Mouse (Mus musculus) heart, embryonic 12.5 days (tissue): Measurements from ENCODE around the gene Slc43a3. TPM values are rescaled to one million over a fixed set of nuclear protein-coding genes. Genes with fewer than 3 reads are reported as not detected.

Experiments
- ATAC-seq: fragments of 200-750 bp; cut with Nextera tagmentation; 2 replicates; pipeline ENCODE4 v1.8.0; 2017; ENCODE audit warnings: moderate TSS enrichment, moderate library complexity; ENCODE audit not compliant: insufficient number of reproducible peaks, low FRiP score
- H3K27ac ChIP-seq: fragments of 300-500 bp; sonication (generic); 2 replicates; pipeline ENCODE4 v1.5.1; 2016; ENCODE audit warnings: mild to moderate bottlenecking, moderate library complexity; ENCODE audit not compliant: poor library complexity, severe bottlenecking
- H3K27me3 ChIP-seq: fragments of 300-500 bp; sonication (generic); replicated peaks from 2 replicates; pipeline ENCODE4 v1.6.1; 2016; ENCODE audit warnings: mild to moderate bottlenecking, moderate library complexity
- H3K36me3 ChIP-seq: fragments of 300-500 bp; sonication (generic); 2 replicates; pipeline ENCODE4 v1.6.1; 2016; ENCODE audit warnings: mild to moderate bottlenecking, moderate library complexity
- H3K4me1 ChIP-seq: fragments of 300-500 bp; sonication (generic); replicated peaks from 2 replicates; pipeline ENCODE4 v1.6.1; 2016; ENCODE audit warnings: mild to moderate bottlenecking
- H3K4me2 ChIP-seq: fragments of 300-500 bp; sonication (generic); 2 replicates; pipeline ENCODE4 v1.6.1; 2016; ENCODE audit warnings: mild to moderate bottlenecking, moderate library complexity
- H3K4me3 ChIP-seq: fragments of 300-500 bp; sonication (generic); 2 replicates; pipeline ENCODE4 v1.5.1; 2016; ENCODE audit warnings: mild to moderate bottlenecking
- H3K9ac ChIP-seq: fragments of 300-500 bp; sonication (generic); 2 replicates; pipeline ENCODE4 v1.6.1; 2016; ENCODE audit warnings: mild to moderate bottlenecking, moderate library complexity
- H3K9me3 ChIP-seq: fragments of 300-500 bp; sonication (generic); replicated peaks from 2 replicates; pipeline ENCODE4 v1.6.1; 2016; ENCODE audit warnings: mild to moderate bottlenecking, moderate library complexity
- WGBS: fragments of 180-500 bp; shearing (Covaris S2); methylation state at CpG from one replicate; pipeline ENCODE4 v1.1.7; 2016; 5-methylcytosine and 5-hydroxymethylcytosine counted together
- polyA plus RNA-seq: library from polyadenylated mRNA; unstranded; fragments of >200 nt; fragmentation: Nextera tagmentation; extraction: Ambion mirVana; gene quantifications from 2 replicates; pipeline ENCODE4 v1.2.1, GENCODE M21; 2016

Gene Slc43a3
- polyA plus RNA-seq, 1 experiment from 2014 or later = 35.0 TPM

DNA sequence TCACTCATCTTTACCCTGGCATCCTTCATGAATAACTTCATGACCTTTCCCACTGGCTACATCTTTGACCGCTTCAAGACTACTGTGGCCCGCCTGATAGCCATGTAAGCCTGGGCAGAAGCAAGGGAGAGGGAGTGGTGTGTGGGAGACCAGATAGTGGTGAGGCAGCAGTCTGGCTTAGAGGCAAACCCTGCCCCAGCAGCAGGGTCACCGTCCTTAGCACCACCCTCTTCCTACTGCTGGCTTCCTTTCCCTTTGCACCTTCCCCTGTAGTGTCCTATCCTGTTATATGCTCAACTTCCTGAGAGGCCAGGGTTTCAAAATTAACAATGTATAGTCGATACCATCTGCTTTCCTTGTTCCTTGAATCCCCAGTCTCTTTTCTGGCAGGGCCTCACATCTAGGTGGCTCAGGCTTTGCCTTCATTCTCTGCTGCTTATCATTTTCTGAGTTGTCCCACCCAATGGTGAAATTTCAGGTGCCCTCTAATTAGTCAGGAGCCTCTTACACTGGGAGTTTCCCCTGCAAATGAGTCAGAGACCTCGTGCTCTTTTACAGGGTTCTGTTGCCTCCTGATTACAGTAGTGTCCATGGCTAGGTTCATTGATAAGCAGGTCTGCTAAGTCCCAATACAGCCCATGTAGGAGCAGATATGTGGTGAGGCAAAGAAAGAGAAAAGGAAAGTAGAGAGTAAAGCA, 2.0 kb downstream of the Slc43a3 start:
- peak overlapping the region; percentile 92 for H3K27ac ChIP-seq
- 34% methylated on average over 5 of the region's 5 CpGs for WGBS
- peak overlapping the region; percentile 54 for H3K4me3 ChIP-seq
- peaks cover 16% of the 10 kb centered on the region for H3K4me1 ChIP-seq
- H3K27me3 ChIP-seq = no peaks in the 10 kb centered on the region
- ATAC-seq = peak; percentile 87
- H3K9ac ChIP-seq = peak overlapping the region; percentile 81
- H3K36me3 ChIP-seq = peaks cover 7% of the 10 kb centered on the region; the same call in 1 of the 2 replicates
- no peaks in the 10 kb centered on the region for H3K9me3 ChIP-seq
- peak overlapping the region; percentile 74 for H3K4me2 ChIP-seq

- 80% methylated on average over 3 of the region's 3 CpGs for WGBS
- peaks cover 14% of the 10 kb centered on the region for H3K36me3 ChIP-seq
- no peaks in the 10 kb centered on the region for H3K9me3 ChIP-seq
- peak overlapping the region; percentile 27; the same call in 1 of the 2 replicates for H3K27ac ChIP-seq
- no peak overlapping the region for H3K9ac ChIP-seq
- H3K27me3 ChIP-seq = no peaks in the 10 kb centered on the region
- H3K4me1 ChIP-seq = peaks cover 16% of the 10 kb centered on the region
- H3K4me3 ChIP-seq = no peak overlapping the region
- H3K4me2 ChIP-seq = peak overlapping the region; percentile 74; the same call in 1 of the 2 replicates
- ATAC-seq = no peak
Measured at GRCm38 (mm10) chr2:84939306-84939705, 2.9 kb downstream of the Slc43a3 start.

- no peaks in the 10 kb centered on the region for H3K27me3 ChIP-seq
- no peak overlapping the region for H3K4me3 ChIP-seq
- WGBS = 88% methylated on average over 6 of the region's 6 CpGs
- no peak overlapping the region for H3K9ac ChIP-seq
- ATAC-seq = no peak
- H3K4me2 ChIP-seq = no peak overlapping the region
- H3K9me3 ChIP-seq = no peaks in the 10 kb centered on the region
- peaks cover 18% of the 10 kb centered on the region for H3K36me3 ChIP-seq
- peaks cover 16% of the 10 kb centered on the region for H3K4me1 ChIP-seq
- no peak overlapping the region for H3K27ac ChIP-seq
Measured at GRCm38 (mm10) chr2:84939711-84940110, 3.3 kb downstream of the Slc43a3 start.

DNA sequence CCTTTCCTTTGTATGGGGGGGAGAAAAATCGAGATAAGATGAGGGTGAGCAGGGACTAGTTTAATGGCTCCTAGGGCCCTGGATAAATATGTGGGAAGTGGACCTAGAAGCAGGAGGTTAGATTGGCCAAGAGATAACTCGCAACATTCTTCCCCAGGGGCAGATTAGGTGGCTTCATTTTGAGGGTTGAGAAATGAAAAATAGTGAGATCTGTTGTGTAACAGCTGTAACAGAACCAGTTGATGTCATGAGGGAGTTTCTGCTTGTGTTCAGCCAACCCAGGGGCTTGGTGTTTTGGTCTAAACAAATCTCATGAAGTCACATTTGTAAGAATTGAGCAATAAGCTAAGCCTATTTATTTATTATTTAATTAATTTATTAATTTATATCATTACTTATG, 5.0 kb downstream of the Slc43a3 start:
- 61% methylated on average over 2 of the region's 2 CpGs for WGBS
- Histone ChIP-seq H3K9ac (no peak overlapping the region), H3K27ac (no peak overlapping the region), H3K4me2 (no peak overlapping the region), H3K4me3 (no peak overlapping the region), H3K27me3 (no peaks in the 10 kb centered on the region), H3K36me3 (peaks cover 27% of the 10 kb centered on the region), H3K9me3 (no peaks in the 10 kb centered on the region), H3K4me1 (peaks cover 16% of the 10 kb centered on the region)
- no peak for ATAC-seq

- H3K4me1 ChIP-seq = peaks cover 16% of the 10 kb centered on the region
- no peak for ATAC-seq
- peaks cover 32% of the 10 kb centered on the region for H3K36me3 ChIP-seq
- H3K4me3 ChIP-seq = no peak overlapping the region
- no peak overlapping the region for H3K27ac ChIP-seq
- H3K9me3 ChIP-seq = no peaks in the 10 kb centered on the region
- no peak overlapping the region for H3K4me2 ChIP-seq
- no peak overlapping the region for H3K9ac ChIP-seq
- H3K27me3 ChIP-seq = no peaks in the 10 kb centered on the region
- 94% methylated on average over 4 of the region's 4 CpGs for WGBS
Measured at GRCm38 (mm10) chr2:84941795-84942194, 5.4 kb downstream of the Slc43a3 start.

GRCm38 (mm10) chr2:84947154-84947771, 10.9 kb downstream of the Slc43a3 start:
- Histone ChIP-seq H3K27me3 (no peaks in the 10 kb centered on the region), H3K4me1 (no peaks in the 10 kb centered on the region), H3K27ac (no peak overlapping the region), H3K9me3 (no peaks in the 10 kb centered on the region), H3K4me2 (no peak overlapping the region), H3K9ac (no peak overlapping the region), H3K36me3 (peaks cover 83% of the 10 kb centered on the region), H3K4me3 (no peak overlapping the region)
- ATAC-seq = no peak
- 82% methylated on average over 3 of the region's 3 CpGs for WGBS

DNA sequence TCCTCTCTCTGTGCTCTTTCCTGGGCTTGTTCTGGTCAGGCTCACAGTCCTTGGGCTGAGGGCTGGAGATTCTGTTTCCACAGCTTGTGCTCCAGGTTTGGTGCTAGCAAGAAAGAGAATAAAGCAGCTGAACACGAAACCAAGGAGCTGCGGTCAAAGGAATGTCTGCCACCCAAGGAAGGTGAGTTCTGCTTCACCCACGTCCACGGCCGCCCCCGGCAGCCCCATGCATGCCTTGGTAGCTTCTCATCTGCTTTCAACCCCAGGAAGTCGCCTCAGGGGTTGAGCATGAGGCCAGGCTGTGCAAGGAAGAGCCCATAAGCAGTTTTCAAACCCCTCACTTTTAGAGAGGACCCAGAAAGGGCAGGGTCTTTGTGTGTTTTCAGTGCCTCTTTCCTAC, 11.9 kb downstream of the Slc43a3 start:
- H3K9ac ChIP-seq = no peak overlapping the region
- H3K4me1 ChIP-seq = no peaks in the 10 kb centered on the region
- H3K36me3 ChIP-seq = peaks cover 86% of the 10 kb centered on the region
- ATAC-seq = no peak
- H3K4me2 ChIP-seq = no peak overlapping the region
- 94% methylated on average over 7 of the region's 7 CpGs for WGBS
- H3K4me3 ChIP-seq = no peak overlapping the region
- H3K27me3 ChIP-seq = no peaks in the 10 kb centered on the region
- H3K27ac ChIP-seq = no peak overlapping the region
- no peaks in the 10 kb centered on the region for H3K9me3 ChIP-seq

GRCm38 (mm10) chr2:84948721-84949120, 12.3 kb downstream of the Slc43a3 start:
- H3K4me1 ChIP-seq = no peaks in the 10 kb centered on the region
- ATAC-seq = no peak
- H3K9me3 ChIP-seq = no peaks in the 10 kb centered on the region
- peaks cover 88% of the 10 kb centered on the region for H3K36me3 ChIP-seq
- H3K27ac ChIP-seq = no peak overlapping the region
- no peak overlapping the region for H3K4me2 ChIP-seq
- 81% methylated on average over 2 of the region's 2 CpGs for WGBS
- no peaks in the 10 kb centered on the region for H3K27me3 ChIP-seq
- H3K4me3 ChIP-seq = no peak overlapping the region
- H3K9ac ChIP-seq = no peak overlapping the region

DNA sequence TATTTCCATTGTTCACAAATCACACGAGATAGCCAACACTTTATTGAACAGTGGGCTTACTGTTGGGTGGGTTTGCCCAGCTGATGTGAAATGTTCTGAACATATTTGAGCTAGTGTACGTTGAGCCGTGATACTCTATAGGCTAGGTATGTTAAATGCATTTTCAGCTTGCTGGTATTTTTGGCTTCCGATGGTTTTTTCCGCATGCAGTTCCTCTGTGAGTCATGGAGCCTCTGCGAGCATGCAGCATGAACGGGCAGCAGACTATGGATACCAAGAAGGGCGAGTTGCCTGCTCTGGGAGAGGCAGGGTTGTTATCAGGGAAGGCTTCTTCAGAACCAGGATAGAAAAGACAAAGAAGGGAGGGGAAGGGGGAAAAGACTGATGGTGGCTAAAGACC, 14.6 kb downstream of the Slc43a3 start:
- no peaks in the 10 kb centered on the region for H3K27me3 ChIP-seq
- no peaks in the 10 kb centered on the region for H3K9me3 ChIP-seq
- H3K4me3 ChIP-seq = no peak overlapping the region
- H3K4me1 ChIP-seq = no peaks in the 10 kb centered on the region
- 82% methylated on average over 8 of the region's 8 CpGs for WGBS
- no peak overlapping the region for H3K27ac ChIP-seq
- ATAC-seq = no peak
- H3K9ac ChIP-seq = no peak overlapping the region
- no peak overlapping the region for H3K4me2 ChIP-seq
- peaks cover 88% of the 10 kb centered on the region for H3K36me3 ChIP-seq

- Histone ChIP-seq H3K9ac (no peak overlapping the region), H3K27ac (no peak overlapping the region), H3K4me1 (no peaks in the 10 kb centered on the region), H3K4me2 (no peak overlapping the region), H3K9me3 (no peaks in the 10 kb centered on the region), H3K4me3 (no peak overlapping the region), H3K36me3 (peaks cover 88% of the 10 kb centered on the region), H3K27me3 (no peaks in the 10 kb centered on the region)
- 86% methylated on average over 1 of the region's 1 CpGs for WGBS
- no peak for ATAC-seq
Measured at GRCm38 (mm10) chr2:84952251-84952650, 15.9 kb downstream of the Slc43a3 start.

- 79% methylated on average over 4 of the region's 4 CpGs for whole genome bisulfite sequencing
- no peaks in the 10 kb centered on the region for H3K4me1 ChIP-seq
- peaks cover 88% of the 10 kb centered on the region for H3K36me3 ChIP-seq
- no peak for ATAC-seq
- H3K27me3 ChIP-seq = no peaks in the 10 kb centered on the region
- no peak overlapping the region for H3K9ac ChIP-seq
- no peak overlapping the region for H3K4me3 ChIP-seq
- H3K27ac ChIP-seq = no peak overlapping the region
- H3K9me3 ChIP-seq = no peaks in the 10 kb centered on the region
- no peak overlapping the region for H3K4me2 ChIP-seq
Measured at GRCm38 (mm10) chr2:84952693-84953092, 16.3 kb downstream of the Slc43a3 start.
